In genomic region chr16:24435115-24435553, GRCm38 (mm10) we compare ENCODE assay signal across 9 mouse cellular contexts. TPM values are rescaled to one million over a fixed set of nuclear protein-coding genes. Genes with fewer than 3 reads are reported as not detected.
DNase-seq lines count a peak whose midpoint lies in the region; ATAC-seq lines count a peak whose summit lies in the region.
"Had no signal": no experiment of that assay in that cellular context is flagged by ENCODE, and none has a peak within 500 bp of the region (broad histone marks: within the 10 kb centered on the region; RNA-seq: fewer than 3 reads in every experiment).

No protein-coding gene starts in this region.

- no peaks in the 10 kb centered on the region for H3K9me3 ChIP-seq in hindbrain, embryonic 13.5 days
- no peaks in the 10 kb centered on the region for H3K9me3 ChIP-seq in hindbrain, embryonic 10.5 days
- H3K9me3 ChIP-seq in heart, embryonic 14.5 days (ENCODE audit: control insufficient read depth, low read length) = no peaks in the 10 kb centered on the region
- H3K9me3 ChIP-seq: liver, embryonic 15.5 days had no signal

- peaks cover 28% of the 10 kb centered on the region for H3K4me1 ChIP-seq in hindbrain, embryonic 13.5 days (replicated peaks)
- H3K4me1 ChIP-seq in hindbrain, embryonic 10.5 days (replicated peaks) = peaks cover 31% of the 10 kb centered on the region
- H3K4me1 ChIP-seq in heart, embryonic 14.5 days (ENCODE audit: control insufficient read depth in 2 of 2, insufficient read depth in 2 of 2, low read length in 2 of 2) = peaks cover 43 to 74% of the 10 kb centered on the region in 2 experiments

- no peak overlapping the region for H3K4me2 ChIP-seq in hindbrain, embryonic 13.5 days
- H3K4me2 ChIP-seq in heart, embryonic 14.5 days (ENCODE audit: low read length) = peak overlapping the region; percentile 35
- H3K4me2 ChIP-seq: liver, embryonic 15.5 days had no signal

- no peak overlapping the region for H3K9ac ChIP-seq in hindbrain, embryonic 13.5 days
- peak overlapping the region; percentile 54 for H3K9ac ChIP-seq in heart, embryonic 14.5 days (ENCODE audit: low read length)
- H3K9ac ChIP-seq: liver, embryonic 15.5 days had no signal

- H3K36me3 ChIP-seq in hindbrain, embryonic 13.5 days = no peaks in the 10 kb centered on the region
- no peaks in the 10 kb centered on the region for H3K36me3 ChIP-seq in hindbrain, embryonic 10.5 days
- H3K36me3 ChIP-seq in heart, embryonic 14.5 days (ENCODE audit: control insufficient read depth, insufficient read depth, low read length) = no peaks in the 10 kb centered on the region
- H3K36me3 ChIP-seq: liver, embryonic 15.5 days had no signal

- DNase-seq in hindbrain, embryonic 10.5 days (ENCODE audit: low spot score) = no peak
- DNase-seq in adrenal gland, postnatal 14 days = peak; percentile 59
- peak; percentile 15 to 55 for DNase-seq in kidney, postnatal 4 days
- DNase-seq in right cerebral cortex, postnatal 36 days (ENCODE audit: low spot score in 2 of 2) = no peak
- no peak for DNase-seq in layer of hippocampus, adult 9-10 months (ENCODE audit: low spot score)
- DNase-seq in ovary, postnatal 36 days (ENCODE audit: low spot score) = no peak

- no peak overlapping the region for H3K4me3 ChIP-seq in hindbrain, embryonic 13.5 days
- no peak overlapping the region for H3K4me3 ChIP-seq in hindbrain, embryonic 10.5 days
- no peak overlapping the region for H3K4me3 ChIP-seq in heart, embryonic 14.5 days (ENCODE audit: control insufficient read depth in 1 of 2, insufficient read depth in 1 of 2, low read depth in 1 of 2, low read length in 2 of 2)
- H3K4me3 ChIP-seq: liver, embryonic 15.5 days had no signal

- no peak; the same call in 1 of the 2 replicates for ATAC-seq in hindbrain, embryonic 13.5 days (ENCODE audit: low FRiP score)
- ATAC-seq in heart, embryonic 14.5 days (ENCODE audit: insufficient number of reproducible peaks, insufficient read depth, low FRiP score, low read depth) = no peak

- peak overlapping the region; percentile 31; the same call in 1 of the 2 replicates for H3K27ac ChIP-seq in hindbrain, embryonic 13.5 days
- no peak overlapping the region for H3K27ac ChIP-seq in hindbrain, embryonic 10.5 days
- H3K27ac ChIP-seq in heart, embryonic 14.5 days (replicated peaks in 1 of 2; ENCODE audit: control insufficient read depth in 1 of 2, insufficient read depth in 1 of 2, low read depth in 2 of 2, low read length in 2 of 2) = peak overlapping the region; percentile 76 to 87
- H3K27ac ChIP-seq: liver, embryonic 15.5 days had no signal

- WGBS in hindbrain, embryonic 13.5 days = 56% methylated on average over 6 of the region's 6 CpGs
- 75% methylated on average over 6 of the region's 6 CpGs for WGBS in hindbrain, embryonic 10.5 days
- 13% methylated on average over 6 of the region's 6 CpGs for WGBS in heart, embryonic 14.5 days

- no peaks in the 10 kb centered on the region for H3K27me3 ChIP-seq in hindbrain, embryonic 13.5 days
- H3K27me3 ChIP-seq in hindbrain, embryonic 10.5 days (ENCODE audit: insufficient read depth, poor library complexity, severe bottlenecking) = no peaks in the 10 kb centered on the region
- no peaks in the 10 kb centered on the region for H3K27me3 ChIP-seq in heart, embryonic 14.5 days (ENCODE audit: control insufficient read depth, insufficient read depth, low read length)
- H3K27me3 ChIP-seq: liver, embryonic 15.5 days had no signal

RNA-seq across cellular contexts. Expression of gene Lpp, which starts 41.8 kb away (rescaled TPM):
- 11.9 TPM in 2 replicates for polyA plus RNA-seq in hindbrain, embryonic 13.5 days (2015; fragmentation: Nextera tagmentation; extraction: Ambion mirVana)
- polyA plus RNA-seq in hindbrain, embryonic 10.5 days (2016; fragmentation: Nextera tagmentation; extraction: Ambion mirVana) = 26.6 and 28.6 TPM in 2 replicates
- 56.7 and 61.6 TPM in 2 replicates for total RNA-seq in adrenal gland, postnatal 14 days (2021)
- polyA plus RNA-seq in heart, embryonic 14.5 days (2014; fragmentation: Nextera tagmentation; extraction: Ambion mirVana) = 46.6 and 53.0 TPM in 2 replicates

Comparison
In these comparisons a context has a peak if more than half of its experiments do, and no peak if none do; other contexts are left out.
1. DNase-seq: peak in adrenal gland, postnatal 14 days (single experiment) and kidney, postnatal 4 days (2 of 2); none in hindbrain, embryonic 10.5 days (single experiment), right cerebral cortex, postnatal 36 days (0 of 2), layer of hippocampus, adult 9-10 months (single experiment) and ovary, postnatal 36 days (single experiment).